Mouse (Mus musculus) heart, adult 2 months (tissue): ENCODE measurements around the gene Aldh1a7.

Source experiments
- CTCF ChIP-seq: fragments of 200-600 bp; IDR thresholded peaks from 2 replicates; pipeline ENCODE4 v1.8.1; 2022; ENCODE audit warnings: antibody characterized with exemption, mild to moderate bottlenecking, moderate library complexity
- EP300 ChIP-seq: fragments of 200-500 bp; IDR thresholded peaks from 2 replicates; pipeline ENCODE4 v1.6.1; 2011; ENCODE audit warnings: low read depth, low read length, control low read depth; ENCODE audit not compliant: insufficient read depth
- POLR2A ChIP-seq: fragments of 200-500 bp; IDR thresholded peaks from 2 replicates; pipeline ENCODE4 v1.6.1; 2011; ENCODE audit warnings: mild to moderate bottlenecking, low read depth, low read length, control low read depth; ENCODE audit not compliant: insufficient read depth

DNA sequence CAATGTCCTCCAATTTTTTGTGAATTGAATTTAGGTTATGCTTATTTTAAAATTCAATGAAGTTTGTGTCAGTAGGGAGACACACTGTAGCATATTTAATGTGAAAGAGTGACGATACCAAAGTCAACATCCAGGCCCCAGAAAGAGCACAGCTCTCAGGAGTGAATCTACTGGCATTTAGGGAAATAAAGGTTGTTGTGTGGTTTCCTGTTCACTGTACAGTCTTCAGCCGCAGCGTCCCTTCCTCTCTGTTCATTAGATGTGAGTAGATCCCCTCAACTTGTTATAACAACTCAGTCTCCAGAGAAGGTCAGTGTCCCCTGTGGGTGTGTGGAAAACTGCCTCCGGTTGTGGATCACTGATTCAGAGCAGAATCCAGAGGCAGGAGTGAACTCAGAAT lies 20.6 kb downstream of the Aldh1a7 start:
- TF ChIP-seq POLR2A (no peak), EP300 (no peak), CTCF (no peak)
